Mouse (Mus musculus) liver, adult 2 months (tissue): ENCODE data around the gene Auts2.

Experiments used
- CTCF ChIP-seq: fragments of 200-500 bp; IDR thresholded peaks from 2 replicates; pipeline ENCODE4 v1.5.1; 2011; ENCODE audit warnings: low read depth, low read length, control low read depth
- POLR2A ChIP-seq: fragments of 200-500 bp; IDR thresholded peaks from 2 replicates; pipeline ENCODE4 v1.6.1; 2011; ENCODE audit warnings: low read length, control low read depth; ENCODE audit not compliant: insufficient read depth; ENCODE audit errors: extremely low read depth

- TF ChIP-seq CTCF (no peak), POLR2A (no peak)
Measured at GRCm38 (mm10) chr5:132112666-132113065, 430.5 kb downstream of the Auts2 start.
